Mouse (Mus musculus): ENCODE data around the gene Flot2.
A peak's percentile ranks its signal among the peaks of the same experiment; 100 is the strongest.
"Not testable (repeated sequence)": the region's sequence is repeated elsewhere in the genome, so short reads cannot be mapped to it uniquely, and the experiment has no call there.

The Flot2 gene

GRCm38 (mm10) chr11:78037831-78038752 is at the start of gene Flot2:
Gene Flot2 (plus strand): TSS chr11:78037931.
- DNase-seq, result peak; percentile 72

- no peak for DNase-seq
Observed at GRCm38 (mm10) chr11:77989071-77989690, 48.5 kb upstream of the Flot2 start.

GRCm38 (mm10) chr11:77995556-77995955 is 42.2 kb upstream of the Flot2 start:
- no peak for DNase-seq

- DNase-seq, result no peak
Observed at GRCm38 (mm10) chr11:78006446-78006845, 31.3 kb upstream of the Flot2 start.

- DNase-seq, result peak; percentile 81
Observed at GRCm38 (mm10) chr11:78019676-78020075, 18.1 kb upstream of the Flot2 start.

GRCm38 (mm10) chr11:78023607-78024006 is 14.1 kb upstream of the Flot2 start:
- DNase-seq, result peak; percentile 40

- DNase-seq, result no peak
Observed at GRCm38 (mm10) chr11:78029240-78029639, 8.5 kb upstream of the Flot2 start.

GRCm38 (mm10) chr11:78030600-78030999 is 7.1 kb upstream of the Flot2 start:
- DNase-seq, result no peak

GRCm38 (mm10) chr11:78031389-78031788 is 6.3 kb upstream of the Flot2 start:
- no peak for DNase-seq

- DNase-seq, result peak; percentile 96
Observed at GRCm38 (mm10) chr11:78031947-78032808, 5.6 kb upstream of the Flot2 start, which contains the start of gene Dhrs13. Gene Dhrs13 (plus strand): TSS chr11:78032280.

- no peak for DNase-seq
Observed at GRCm38 (mm10) chr11:78032809-78033195, 4.9 kb upstream of the Flot2 start.

- no peak for DNase-seq
Observed at GRCm38 (mm10) chr11:78033931-78034617, 3.7 kb upstream of the Flot2 start.

- no peak for DNase-seq
Observed at GRCm38 (mm10) chr11:78036791-78037190, 940 bp upstream of the Flot2 start.

GRCm38 (mm10) chr11:78040878-78041277 is 3.1 kb downstream of the Flot2 start:
- DNase-seq, result no peak

- not testable (repeated sequence) for DNase-seq
Observed at GRCm38 (mm10) chr11:78042290-78042870, 4.6 kb downstream of the Flot2 start.

GRCm38 (mm10) chr11:78044758-78045251 is 7.1 kb downstream of the Flot2 start:
- peak; percentile 85 for DNase-seq

- not testable (repeated sequence) for DNase-seq
Observed at GRCm38 (mm10) chr11:78048637-78049036, 10.9 kb downstream of the Flot2 start.

- no peak for DNase-seq
Observed at GRCm38 (mm10) chr11:78053078-78053477, 15.3 kb downstream of the Flot2 start.

GRCm38 (mm10) chr11:78056946-78057345 is 19.2 kb downstream of the Flot2 start:
- no peak for DNase-seq

GRCm38 (mm10) chr11:78059833-78060757 is 22.4 kb downstream of the Flot2 start:
- DNase-seq, result peak; percentile 83

- no peak for DNase-seq
Observed at GRCm38 (mm10) chr11:78062563-78062962, 24.8 kb downstream of the Flot2 start.
